Mouse (Mus musculus): ENCODE results near the gene Angel1. TPM values are rescaled to one million over a fixed set of nuclear protein-coding genes. Genes with fewer than 3 reads are reported as not detected.

The Angel1 gene
- total and polyA plus RNA-seq, 3 experiments, result 2.7 to 6.1 (median 3.5) TPM

- TF ChIP-seq CTCF (IDR thresholded peaks at IDR 0.05) (no peak), POLR2A (IDR thresholded peaks at IDR 0.05; ENCODE audit: insufficient read depth, low read depth, low read length) (no peak), EP300 (IDR thresholded peaks at IDR 0.05; ENCODE audit: insufficient read depth, low read depth, low read length) (0 out of 2 replicates have a peak, but pooled peaks have one; percentile 48)
- Histone ChIP-seq H3K4me3 (no peak overlapping the region), H3K4me1 (ENCODE audit: control insufficient read depth, insufficient read depth, low read length) (peaks cover 27% of the 10 kb centered on the region), H3K79me2 (replicated peaks; ENCODE audit: control insufficient read depth, insufficient read depth, low read length) (no peaks in the 10 kb centered on the region), H3K9ac (ENCODE audit: low read depth, low read length) (no peak overlapping the region), H3K27ac (peak overlapping the region; percentile 66), H3K36me3 (ENCODE audit: control insufficient read depth, insufficient read depth, low read length) (no peaks in the 10 kb centered on the region), H3K27me3 (ENCODE audit: control insufficient read depth, insufficient read depth, low read length) (no peaks in the 10 kb centered on the region)
- DNase-seq, result no peak
- intact Hi-C loops (cut with DNase I), result loop anchor here (5.0 kb wide), 1 partner anchor 35 kb away; no protein-coding TSS in a partner anchor
- whole genome bisulfite sequencing, result 49% methylated on average over 4 of the region's 4 CpGs
Observed at GRCm38 (mm10) chr12:86687445-86687955, 38.8 kb downstream of the Angel1 start.

- Histone ChIP-seq H3K27me3 (ENCODE audit: control insufficient read depth, insufficient read depth, low read length) (no peaks in the 10 kb centered on the region), H3K4me3 (no peak overlapping the region), H3K79me2 (replicated peaks; ENCODE audit: control insufficient read depth, insufficient read depth, low read length) (no peaks in the 10 kb centered on the region), H3K9ac (ENCODE audit: low read depth, low read length) (no peak overlapping the region), H3K4me1 (ENCODE audit: control insufficient read depth, insufficient read depth, low read length) (peaks cover 28% of the 10 kb centered on the region), H3K27ac (peak overlapping the region; percentile 66), H3K36me3 (ENCODE audit: control insufficient read depth, insufficient read depth, low read length) (no peaks in the 10 kb centered on the region)
- DNase-seq, result peak in 1 of 2 experiments; percentile 41
- TF ChIP-seq POLR2A (IDR thresholded peaks at IDR 0.05; ENCODE audit: insufficient read depth, low read depth, low read length) (no peak), CTCF (IDR thresholded peaks at IDR 0.05) (no peak), EP300 (IDR thresholded peaks at IDR 0.05; ENCODE audit: insufficient read depth, low read depth, low read length) (no peak)
- intact Hi-C loops (cut with DNase I), result loop anchor here (5.0 kb wide), 1 partner anchor 34 kb away; no protein-coding TSS in a partner anchor
- WGBS, result 32% methylated on average over 13 of the region's 13 CpGs
Observed at GRCm38 (mm10) chr12:86686551-86687330, 39.5 kb downstream of the Angel1 start.

- Histone ChIP-seq H3K27me3 (ENCODE audit: control insufficient read depth, insufficient read depth, low read length) (no peaks in the 10 kb centered on the region), H3K4me3 (no peak overlapping the region), H3K27ac (no peak overlapping the region), H3K36me3 (ENCODE audit: control insufficient read depth, insufficient read depth, low read length) (no peaks in the 10 kb centered on the region), H3K79me2 (replicated peaks; ENCODE audit: control insufficient read depth, insufficient read depth, low read length) (no peaks in the 10 kb centered on the region), H3K4me1 (ENCODE audit: control insufficient read depth, insufficient read depth, low read length) (peaks cover 29% of the 10 kb centered on the region), H3K9ac (ENCODE audit: low read depth, low read length) (no peak overlapping the region)
- DNase-seq, result no peak
- intact Hi-C loops (cut with DNase I), result loop anchor here (5.0 kb wide), 1 partner anchor 33 kb away; no protein-coding TSS in a partner anchor
- 60% methylated on average over 9 of the region's 9 CpGs for WGBS
- TF ChIP-seq EP300 (IDR thresholded peaks at IDR 0.05; ENCODE audit: insufficient read depth, low read depth, low read length) (no peak), POLR2A (IDR thresholded peaks at IDR 0.05; ENCODE audit: insufficient read depth, low read depth, low read length) (no peak), CTCF (IDR thresholded peaks at IDR 0.05) (no peak)
Observed at GRCm38 (mm10) chr12:86685275-86685674, 41.0 kb downstream of the Angel1 start.

DNA sequence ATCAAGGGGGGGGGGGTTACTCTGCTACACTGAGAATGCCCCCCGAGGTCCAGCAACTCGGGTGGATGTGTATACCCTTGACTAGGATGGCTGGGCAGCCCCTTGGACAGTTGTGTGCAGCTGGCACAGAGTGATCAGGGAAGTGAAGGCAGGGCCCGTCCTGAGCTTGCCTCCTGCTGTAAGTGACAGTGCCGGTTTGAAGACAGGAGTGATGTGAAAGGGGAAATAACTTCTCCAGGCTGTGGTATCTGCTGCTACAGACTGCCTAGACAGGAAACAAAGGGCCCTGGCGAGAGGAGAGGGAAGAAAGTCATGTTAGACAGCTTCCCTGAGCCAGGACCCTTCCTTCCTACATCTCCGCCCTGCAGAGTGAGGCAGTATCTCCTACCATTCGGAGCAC, 42.6 kb downstream of the Angel1 start:
- Histone ChIP-seq H3K9ac (ENCODE audit: low read depth, low read length) (no peak overlapping the region), H3K36me3 (ENCODE audit: control insufficient read depth, insufficient read depth, low read length) (no peaks in the 10 kb centered on the region), H3K27me3 (ENCODE audit: control insufficient read depth, insufficient read depth, low read length) (no peaks in the 10 kb centered on the region), H3K4me1 (ENCODE audit: control insufficient read depth, insufficient read depth, low read length) (peaks cover 23% of the 10 kb centered on the region), H3K27ac (no peak overlapping the region), H3K79me2 (replicated peaks; ENCODE audit: control insufficient read depth, insufficient read depth, low read length) (no peaks in the 10 kb centered on the region), H3K4me3 (no peak overlapping the region)
- WGBS, result 34% methylated on average over 7 of the region's 7 CpGs
- DNase-seq, result no peak
- TF ChIP-seq EP300 (IDR thresholded peaks at IDR 0.05; ENCODE audit: insufficient read depth, low read depth, low read length) (no peak), CTCF (IDR thresholded peaks at IDR 0.05) (no peak)
- intact Hi-C loops (cut with DNase I), result no loop called here

DNA sequence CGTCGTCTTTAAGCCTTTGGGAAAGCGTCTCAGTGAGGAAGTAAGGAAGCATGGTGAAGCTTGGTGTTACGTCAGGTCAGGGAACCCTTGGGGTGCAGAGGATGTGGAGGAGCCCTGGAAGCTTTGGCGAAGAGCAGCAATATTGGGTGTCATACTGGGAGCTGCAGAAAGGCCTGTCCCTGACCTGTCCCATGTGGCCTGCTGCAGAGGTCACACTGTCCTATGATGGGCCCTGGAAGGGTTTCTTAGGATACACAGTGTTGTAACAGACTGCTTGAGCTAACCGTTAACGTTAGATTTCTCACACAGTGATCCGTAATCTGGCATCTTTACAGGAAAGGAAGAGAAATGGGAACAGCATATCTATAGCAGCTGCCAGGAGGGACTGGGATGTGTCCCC, 44.1 kb downstream of the Angel1 start:
- Histone ChIP-seq H3K79me2 (replicated peaks; ENCODE audit: control insufficient read depth, insufficient read depth, low read length) (no peaks in the 10 kb centered on the region), H3K9ac (ENCODE audit: low read depth, low read length) (no peak overlapping the region), H3K27ac (peak overlapping the region; percentile 36; the same call in 1 of the 2 replicates), H3K4me1 (ENCODE audit: control insufficient read depth, insufficient read depth, low read length) (peaks cover 18% of the 10 kb centered on the region), H3K4me3 (no peak overlapping the region), H3K36me3 (ENCODE audit: control insufficient read depth, insufficient read depth, low read length) (no peaks in the 10 kb centered on the region), H3K27me3 (ENCODE audit: control insufficient read depth, insufficient read depth, low read length) (no peaks in the 10 kb centered on the region)
- intact Hi-C loops (cut with DNase I), result no loop called here
- no peak for TF ChIP-seq EP300 (IDR thresholded peaks at IDR 0.05; ENCODE audit: insufficient read depth, low read depth, low read length)
- no peak for DNase-seq
- WGBS, result 38% methylated on average over 8 of the region's 8 CpGs

DNA sequence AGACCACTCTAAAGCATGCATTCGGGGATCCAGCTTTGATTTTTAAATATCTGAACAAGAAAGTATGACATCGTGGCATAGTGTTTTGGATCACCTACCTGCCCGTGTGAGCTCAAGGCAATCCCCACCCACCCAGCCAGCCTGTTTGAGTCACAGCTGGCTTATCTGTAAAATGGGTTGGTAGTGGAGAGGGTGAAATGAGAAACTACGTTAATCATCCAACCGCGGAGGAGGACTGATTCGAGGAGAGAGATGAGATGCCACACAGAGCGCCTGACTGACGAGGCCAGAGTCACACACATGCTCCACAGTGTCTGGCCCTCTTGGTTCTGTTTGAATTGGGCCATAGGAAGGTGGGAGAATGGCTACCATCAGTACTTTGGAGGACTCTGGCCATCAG, 44.6 kb downstream of the Angel1 start:
- H3K9ac ChIP-seq (ENCODE audit: low read depth, low read length), result no peak overlapping the region
- DNase-seq, result no peak
- H3K4me1 ChIP-seq (ENCODE audit: control insufficient read depth, insufficient read depth, low read length), result peaks cover 16% of the 10 kb centered on the region
- peak overlapping the region; percentile 23 for H3K27ac ChIP-seq
- no peaks in the 10 kb centered on the region for H3K36me3 ChIP-seq (ENCODE audit: control insufficient read depth, insufficient read depth, low read length)
- TF ChIP-seq CTCF (IDR thresholded peaks at IDR 0.05) (no peak), POLR2A (IDR thresholded peaks at IDR 0.05; ENCODE audit: insufficient read depth, low read depth, low read length) (no peak), EP300 (IDR thresholded peaks at IDR 0.05; ENCODE audit: insufficient read depth, low read depth, low read length) (no peak)
- 52% methylated on average over 9 of the region's 9 CpGs for WGBS
- no peaks in the 10 kb centered on the region for H3K27me3 ChIP-seq (ENCODE audit: control insufficient read depth, insufficient read depth, low read length)
- H3K79me2 ChIP-seq (replicated peaks; ENCODE audit: control insufficient read depth, insufficient read depth, low read length), result no peaks in the 10 kb centered on the region
- no peak overlapping the region; the same call in 1 of the 2 replicates for H3K4me3 ChIP-seq
- intact Hi-C loops (cut with DNase I), result no loop called here

All from heart, adult 2 months (tissue).